Mouse (Mus musculus) cerebellum, adult 11 months (tissue): ENCODE results near the gene Ptprt.

Experiments
- DNase-seq: peaks from one replicate; pipeline ENCODE4 v3.0.0; 2022

Gene Ptprt

DNA sequence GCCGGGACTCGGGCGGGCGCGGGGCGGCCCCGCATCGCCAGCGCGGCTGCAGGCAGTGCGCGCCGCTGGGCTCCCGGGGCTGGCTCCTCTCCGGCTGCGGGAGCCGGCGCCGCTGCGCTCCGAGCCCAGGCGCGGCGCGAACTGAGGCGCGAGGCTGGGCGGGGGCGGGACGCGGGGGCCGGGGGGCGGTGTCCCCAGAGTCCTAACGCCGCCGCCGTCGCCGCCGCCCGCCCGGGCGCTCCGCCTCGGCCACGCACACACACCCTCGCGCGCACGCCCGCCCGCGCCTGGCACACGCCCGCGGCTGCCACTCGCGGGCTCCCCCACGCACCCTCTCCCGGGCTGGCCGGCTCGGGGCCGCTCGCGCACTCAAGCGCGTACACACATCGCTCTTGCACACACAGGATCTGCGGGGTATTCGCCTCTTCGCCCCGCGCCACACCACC, at the start of gene Ptprt:
Gene Ptprt (minus strand): TSS at position 207 of the 446 bp plus-strand sequence.
- DNase-seq, result peak; percentile 35

DNA sequence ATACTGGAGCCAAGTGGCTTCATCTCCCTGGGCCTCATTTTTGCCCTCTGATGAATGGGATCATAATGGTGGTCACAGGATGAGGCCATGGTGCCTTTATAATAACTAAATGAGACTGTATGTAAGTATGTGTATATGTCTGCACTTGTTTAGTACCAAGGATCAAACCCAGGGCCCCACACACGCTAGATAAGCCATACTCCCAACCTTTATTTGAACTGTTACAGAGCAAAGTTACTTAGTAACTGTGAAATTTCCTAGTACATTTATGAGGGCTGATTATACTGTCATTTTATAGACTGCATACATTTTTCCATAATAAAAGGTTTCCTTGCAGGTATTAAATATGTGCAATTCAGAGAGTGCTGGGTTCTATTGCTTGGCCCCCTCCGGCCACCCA, 49.5 kb upstream of the Ptprt start:
- no peak for DNase-seq

DNA sequence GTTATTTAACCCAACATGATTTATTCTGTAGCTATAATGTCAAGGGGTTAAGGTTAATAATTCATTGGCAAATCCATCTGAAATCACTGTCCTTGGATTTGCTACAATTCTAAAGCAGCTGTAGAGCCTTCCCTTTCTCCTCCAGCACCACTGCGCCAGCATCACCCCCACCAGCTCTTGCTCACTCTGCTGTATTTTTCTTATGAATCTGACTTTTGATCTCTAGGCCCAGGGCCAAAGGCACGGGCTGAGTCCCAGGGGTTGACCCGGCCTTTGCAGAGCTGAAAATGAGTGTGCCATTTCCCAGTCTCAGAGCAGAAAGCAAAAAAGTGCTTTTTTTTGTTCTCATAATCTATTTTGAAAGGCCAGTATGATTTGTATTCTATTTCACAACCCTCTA, 38.7 kb upstream of the Ptprt start:
- DNase-seq, result no peak

DNA sequence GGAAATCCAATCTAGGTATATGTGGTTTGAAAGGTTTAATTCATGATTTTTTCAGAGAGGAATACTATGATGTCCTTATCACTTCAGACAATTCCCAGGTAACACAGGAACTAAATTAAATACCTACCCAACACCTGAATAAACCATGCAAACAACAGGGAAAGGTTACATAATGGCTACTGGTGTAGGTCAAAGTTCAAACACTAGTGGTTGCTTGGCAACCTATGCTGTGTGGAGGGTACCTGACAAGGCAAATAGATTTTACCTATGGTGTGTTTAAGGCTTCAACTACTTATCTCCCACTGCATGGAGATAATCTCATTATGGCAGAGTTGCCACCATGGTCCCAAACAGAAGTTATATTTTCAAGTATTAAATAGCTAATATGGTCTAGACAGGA, 38.1 kb upstream of the Ptprt start:
- no peak for DNase-seq

DNA sequence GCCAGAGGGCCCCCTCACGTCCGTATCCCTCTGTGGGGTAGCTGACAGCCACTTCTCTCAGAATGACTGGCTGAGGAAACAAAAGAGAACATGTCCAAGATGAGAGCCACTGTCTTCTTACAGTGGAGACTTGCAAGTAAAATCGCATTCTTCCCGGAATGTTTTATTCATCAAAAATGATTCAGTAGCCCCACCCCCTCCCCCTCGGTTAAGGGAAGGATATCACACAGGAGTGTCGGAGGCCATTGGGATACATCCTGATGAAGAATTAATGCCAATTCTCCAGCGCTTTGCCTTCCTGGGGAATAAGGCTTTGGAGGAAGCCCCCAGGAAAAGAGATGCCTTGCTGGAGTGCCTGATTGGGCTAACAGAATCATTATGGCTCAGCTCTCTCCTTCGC, 37.1 kb upstream of the Ptprt start:
- DNase-seq, result no peak

DNA sequence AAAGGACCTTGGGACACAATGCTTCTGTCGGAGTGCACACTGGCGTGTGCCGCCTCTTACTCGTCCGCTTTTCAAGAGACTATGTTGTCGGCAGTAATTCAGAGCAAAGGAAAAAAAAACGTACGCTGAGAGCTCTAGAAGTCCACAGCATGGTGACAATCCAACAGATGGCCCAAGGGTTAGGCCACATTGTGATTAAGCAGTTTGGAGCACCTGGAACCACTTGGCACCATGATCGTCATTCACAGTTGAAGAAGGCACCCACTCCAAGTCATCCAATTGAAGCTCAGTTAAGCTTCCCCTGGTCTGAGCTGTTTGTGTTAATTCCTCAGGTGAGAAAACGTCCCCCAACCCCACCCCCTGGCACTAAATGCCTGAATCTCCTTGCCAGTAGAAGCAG, 36.2 kb upstream of the Ptprt start:
- no peak for DNase-seq

DNA sequence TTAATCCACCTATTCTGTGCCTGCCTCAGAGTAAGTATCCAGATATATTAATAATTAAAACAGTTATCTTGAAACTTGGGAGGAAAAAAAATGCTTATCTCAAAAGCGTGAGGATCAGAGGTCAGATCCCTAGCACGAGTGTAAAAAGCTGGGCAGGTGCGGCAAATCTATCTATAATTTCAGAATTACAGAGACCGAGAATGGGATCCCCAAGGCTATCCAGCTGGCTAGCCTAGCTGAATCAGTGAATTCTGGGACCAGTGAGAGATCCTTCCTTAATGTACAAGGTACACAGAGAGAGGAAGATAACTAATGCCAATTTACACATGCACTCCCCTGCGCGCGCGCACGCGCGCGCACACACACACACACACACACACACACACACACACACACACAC, 31.2 kb upstream of the Ptprt start:
- DNase-seq, result no peak

DNA sequence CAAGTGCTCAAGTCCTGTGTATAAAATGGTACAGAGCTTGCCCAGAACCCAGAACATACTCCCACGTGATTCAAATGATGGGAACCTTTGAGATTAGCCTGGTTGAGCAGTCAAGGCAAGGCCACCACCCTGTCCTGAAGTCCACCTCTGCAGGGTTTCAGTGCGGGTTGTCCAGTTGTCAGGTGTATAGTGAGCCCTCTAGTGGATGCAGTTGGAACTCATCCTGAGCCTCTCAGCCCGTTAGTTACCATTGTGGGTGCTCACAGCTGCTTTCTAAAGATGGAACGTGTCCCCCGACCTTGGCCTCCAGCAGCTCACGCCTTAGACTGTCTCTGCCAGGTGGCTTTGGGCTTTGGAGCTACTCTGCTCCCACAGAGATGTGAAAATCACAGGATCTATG, 21.7 kb upstream of the Ptprt start:
- peak; percentile 29 for DNase-seq

DNA sequence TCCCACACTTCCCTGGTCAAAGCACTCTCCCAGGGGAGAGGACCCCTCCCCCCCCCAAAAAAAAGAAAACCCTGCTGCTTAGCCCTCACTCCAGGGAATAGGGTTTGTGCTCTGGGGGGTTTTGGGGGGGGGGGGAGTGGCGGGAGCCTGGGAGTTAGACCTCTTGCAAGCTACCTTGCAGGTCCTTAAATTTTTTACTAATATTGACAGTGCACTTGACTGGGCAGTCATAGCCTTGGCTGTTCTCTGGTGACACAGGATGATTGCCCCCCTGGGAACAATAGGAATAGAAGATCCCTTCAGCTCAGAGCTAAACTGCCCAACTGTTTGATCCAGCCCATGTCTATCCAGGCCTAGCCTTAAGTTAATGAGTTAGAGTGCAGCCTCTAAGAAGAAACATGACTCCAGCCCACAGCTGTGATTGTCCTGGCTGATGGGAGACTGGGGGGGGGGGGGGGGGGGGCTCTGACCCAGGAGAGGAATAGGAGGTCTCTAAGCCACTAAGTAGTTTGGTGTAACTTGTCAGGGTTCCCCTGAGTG, 1.6 kb upstream of the Ptprt start:
- DNase-seq, result no peak

DNA sequence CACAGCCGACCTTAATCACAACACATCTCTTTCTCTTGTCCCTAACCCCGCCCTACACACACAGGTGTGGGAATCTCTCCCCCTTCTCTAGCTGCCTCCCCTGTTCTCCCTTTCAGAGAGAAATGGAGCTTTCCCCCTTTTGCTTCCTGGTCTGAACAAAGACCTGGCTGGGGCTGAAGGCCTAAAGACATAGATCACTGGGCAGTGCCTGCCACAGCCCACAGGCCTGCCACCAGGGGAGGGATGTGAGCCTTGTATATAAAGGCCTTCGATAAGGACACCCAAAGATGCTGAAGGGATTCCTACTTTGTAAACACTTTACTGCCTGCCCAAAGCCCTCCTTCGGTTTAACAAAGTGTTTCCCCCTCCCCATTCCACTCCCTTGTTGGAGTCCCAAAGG, 786 bp upstream of the Ptprt start:
- no peak for DNase-seq

DNA sequence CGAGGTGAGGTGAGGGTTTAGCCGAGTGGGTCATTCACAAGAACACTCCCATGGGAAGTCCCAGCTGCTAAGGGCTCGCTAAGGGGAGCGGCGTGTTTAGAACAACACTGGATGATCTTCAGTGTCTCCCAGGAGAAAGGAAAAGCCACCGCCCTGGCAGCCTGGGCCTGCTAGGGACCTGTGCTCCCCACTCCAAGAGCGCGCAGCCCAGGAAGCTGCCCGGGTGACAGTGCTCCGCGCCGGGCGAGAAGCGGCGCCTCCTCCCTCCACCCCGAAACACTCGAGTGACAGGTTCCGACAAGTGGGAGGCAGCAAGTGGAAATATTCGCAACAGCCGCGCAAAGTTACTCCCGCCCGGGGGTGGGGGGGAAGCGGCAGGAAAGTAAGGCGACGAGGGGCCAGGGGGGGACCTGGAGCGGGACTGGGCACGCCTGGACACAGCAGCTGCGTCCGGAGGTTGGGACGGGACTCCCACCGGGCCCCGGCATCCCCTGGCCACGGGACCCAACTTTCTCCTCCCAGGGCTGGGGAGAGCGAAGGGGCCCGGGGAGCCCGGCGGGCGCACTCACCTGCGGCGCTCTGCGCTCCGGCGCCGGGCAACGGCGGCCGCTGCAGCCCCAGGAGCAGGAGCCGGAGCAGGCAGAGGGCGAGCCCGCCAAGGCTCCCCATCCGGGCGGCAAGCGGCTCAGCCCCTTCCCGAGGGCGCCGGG, 561 bp downstream of the Ptprt start:
- no peak for DNase-seq

DNA sequence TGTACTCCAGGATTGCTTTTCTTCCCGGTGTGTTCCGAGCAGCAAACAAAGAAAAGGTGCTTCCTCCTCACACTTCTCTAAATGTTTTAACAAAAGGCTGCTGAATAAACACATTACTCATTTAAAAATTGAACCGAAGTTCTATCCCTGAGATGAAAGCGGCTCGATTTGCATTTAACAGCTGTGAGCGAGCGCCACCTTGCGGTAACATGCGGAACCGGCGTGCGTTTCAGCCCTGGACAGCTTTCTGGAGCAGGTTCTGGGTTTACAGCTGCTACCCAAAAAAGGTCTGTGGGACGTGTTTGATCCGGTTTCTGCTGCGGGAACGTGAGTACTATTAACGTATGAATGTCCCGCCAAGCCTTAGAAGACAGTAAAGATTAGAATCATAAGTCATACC, 1.9 kb downstream of the Ptprt start:
- peak; percentile 81 for DNase-seq

DNA sequence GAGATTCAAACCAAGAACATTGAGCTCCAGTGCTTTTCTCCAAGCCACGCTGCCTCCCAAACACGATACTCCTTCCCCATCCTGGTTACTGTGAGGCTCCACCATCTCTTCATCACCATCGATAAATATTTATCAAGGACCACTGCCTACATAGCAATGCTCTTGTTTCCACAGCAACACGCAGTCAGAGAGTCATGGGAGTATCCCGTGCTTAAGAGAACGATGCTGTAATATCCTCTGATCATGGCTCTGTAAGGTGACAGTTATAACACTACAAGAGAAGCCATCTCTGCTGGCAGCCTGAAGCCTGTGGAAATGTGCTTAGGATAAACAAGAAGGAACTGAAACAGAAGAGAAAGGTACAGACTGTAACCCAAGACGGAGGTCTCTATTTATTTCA, 3.4 kb downstream of the Ptprt start:
- no peak for DNase-seq

DNA sequence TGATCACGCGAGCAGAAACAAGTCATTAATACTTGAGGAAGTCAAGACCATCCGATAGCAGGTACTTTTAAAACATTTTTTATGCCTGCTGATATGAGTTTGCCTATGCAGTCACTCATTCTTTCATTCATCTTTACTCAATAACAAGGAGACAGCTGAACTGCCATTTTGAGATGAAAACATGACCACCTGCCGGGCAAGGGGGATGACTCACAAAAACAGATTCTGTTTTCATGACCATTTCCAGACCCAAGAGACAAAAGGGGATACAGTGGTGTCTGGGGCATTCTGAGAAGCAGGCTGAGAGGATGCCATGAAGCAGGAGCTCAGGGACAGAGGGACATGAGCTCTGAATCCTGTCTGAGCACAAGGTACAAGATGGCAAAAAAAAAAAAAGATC, 6.5 kb downstream of the Ptprt start:
- DNase-seq, result no peak

DNA sequence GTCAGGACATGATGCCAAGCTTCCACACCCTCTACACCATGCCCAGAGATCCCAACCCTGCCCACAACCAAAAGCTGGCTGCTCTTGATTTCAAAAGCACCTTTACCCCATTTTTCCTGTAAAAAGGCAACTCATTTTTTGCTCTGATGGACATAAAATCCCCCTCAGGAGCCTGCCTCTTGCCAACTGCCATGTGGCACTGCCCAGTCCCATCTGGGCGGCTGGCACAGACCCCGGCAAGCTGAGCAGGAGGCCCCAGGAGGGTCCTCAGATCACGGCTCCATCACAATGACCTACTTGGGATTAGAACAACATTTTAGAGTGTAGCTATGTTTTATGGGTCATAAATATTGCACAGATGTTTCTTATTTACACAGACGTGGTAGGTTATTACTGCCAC, 22.3 kb downstream of the Ptprt start:
- DNase-seq, result peak; percentile 86

DNA sequence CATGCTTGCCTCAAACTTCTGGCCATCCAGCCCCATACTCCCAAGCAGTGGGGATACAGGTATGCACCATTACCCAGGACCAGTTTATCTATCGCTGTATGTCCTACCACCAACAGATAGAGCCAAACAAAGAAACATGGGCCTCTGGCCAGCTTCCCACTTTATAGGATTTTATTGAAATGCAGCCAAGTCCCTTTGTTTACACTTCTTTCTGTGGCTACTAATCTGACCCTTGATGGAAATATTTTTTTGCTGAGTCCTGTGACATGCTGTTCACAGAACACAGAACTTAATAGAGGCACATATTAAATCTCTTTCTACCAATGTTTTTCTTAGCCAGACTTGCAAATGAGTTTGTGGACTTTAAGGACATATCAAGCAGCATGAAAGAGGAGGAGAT, 23.4 kb downstream of the Ptprt start:
- no peak for DNase-seq

DNA sequence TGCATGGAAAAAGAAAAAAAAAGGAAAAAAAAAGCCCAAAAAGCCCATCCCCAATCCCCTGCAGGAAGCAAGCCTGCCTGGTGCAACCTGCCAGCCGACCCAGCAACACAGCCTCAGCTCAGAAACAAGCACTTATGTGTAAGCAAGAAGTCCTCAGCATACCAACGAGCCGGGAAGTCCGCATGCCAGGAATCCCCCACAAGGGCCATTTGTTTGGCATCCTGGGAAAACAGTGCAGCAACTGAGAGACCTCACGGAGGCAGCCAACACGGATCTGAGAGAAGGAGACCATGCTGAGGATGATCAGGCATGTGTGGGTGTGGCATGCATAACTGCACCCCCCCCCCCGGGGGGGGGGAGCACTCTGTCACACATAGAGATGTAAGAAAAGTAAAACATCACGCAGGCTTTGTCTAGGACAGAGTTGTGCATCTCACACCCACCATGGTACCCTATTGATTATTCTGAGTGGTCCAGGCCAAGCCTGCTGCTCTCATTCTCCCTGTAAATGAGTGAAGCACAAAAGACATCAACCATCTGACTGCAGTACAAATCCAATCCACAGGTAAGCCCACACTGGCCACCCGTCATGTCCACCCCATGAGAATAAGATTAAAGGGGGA, 24.4 kb downstream of the Ptprt start:
- DNase-seq, result no peak

DNA sequence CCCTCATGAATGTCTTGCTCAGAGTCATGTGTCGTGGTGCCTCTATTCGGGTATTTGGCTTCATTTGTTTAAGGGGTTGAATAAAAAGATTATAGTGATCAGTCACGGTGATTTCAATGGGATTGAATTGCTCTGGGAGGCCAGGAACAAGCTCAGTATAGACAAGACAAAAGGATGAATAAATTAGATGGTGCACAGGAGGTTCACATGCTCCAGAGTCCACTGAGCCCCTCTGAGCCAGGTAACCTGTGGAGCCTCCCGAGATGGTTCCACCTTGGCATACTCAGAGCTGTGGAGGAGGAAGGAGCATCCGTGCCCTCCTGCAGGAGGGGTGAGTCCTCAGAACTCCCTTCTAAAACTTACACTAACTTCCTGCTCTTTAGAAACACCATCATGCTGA, 26.0 kb downstream of the Ptprt start:
- no peak for DNase-seq

DNA sequence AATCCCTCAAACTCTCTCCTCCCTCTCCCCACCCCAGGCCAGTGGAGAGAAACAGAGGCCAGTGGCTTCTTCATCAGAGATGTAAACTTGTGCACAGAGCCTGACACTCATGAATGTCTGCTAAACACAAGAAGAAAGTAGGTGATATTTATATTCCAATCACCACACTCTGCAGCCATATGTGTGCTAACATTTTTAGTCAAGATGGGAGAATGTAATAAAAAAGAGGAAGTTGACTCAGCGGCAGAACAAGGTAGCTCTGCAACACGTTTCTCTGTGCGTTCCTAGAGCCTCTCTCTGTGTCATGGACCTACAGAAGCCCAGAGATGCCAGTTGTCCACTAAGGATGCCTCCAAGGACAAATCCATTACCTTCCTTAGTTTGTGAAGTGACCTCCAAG, 34.9 kb downstream of the Ptprt start:
- DNase-seq, result no peak

DNA sequence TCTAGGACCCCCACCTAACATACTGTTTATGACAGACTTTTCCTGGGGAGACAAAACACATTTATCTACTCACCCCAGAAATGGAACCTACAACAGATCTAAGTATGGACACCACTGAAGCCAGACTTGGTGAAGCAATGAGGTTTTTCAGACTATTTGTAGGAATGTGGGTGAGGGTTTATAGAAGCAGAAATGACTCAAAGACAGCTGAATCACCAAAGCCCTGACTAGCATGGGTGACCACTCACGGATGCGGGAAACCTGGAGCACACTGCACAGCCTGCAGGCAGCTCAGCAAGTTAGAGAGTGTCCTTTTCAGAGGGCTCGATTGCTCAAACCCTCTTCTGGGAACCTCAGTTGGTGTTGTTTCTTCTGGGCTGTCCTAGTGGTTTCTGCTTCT, 36.2 kb downstream of the Ptprt start:
- no peak for DNase-seq

DNA sequence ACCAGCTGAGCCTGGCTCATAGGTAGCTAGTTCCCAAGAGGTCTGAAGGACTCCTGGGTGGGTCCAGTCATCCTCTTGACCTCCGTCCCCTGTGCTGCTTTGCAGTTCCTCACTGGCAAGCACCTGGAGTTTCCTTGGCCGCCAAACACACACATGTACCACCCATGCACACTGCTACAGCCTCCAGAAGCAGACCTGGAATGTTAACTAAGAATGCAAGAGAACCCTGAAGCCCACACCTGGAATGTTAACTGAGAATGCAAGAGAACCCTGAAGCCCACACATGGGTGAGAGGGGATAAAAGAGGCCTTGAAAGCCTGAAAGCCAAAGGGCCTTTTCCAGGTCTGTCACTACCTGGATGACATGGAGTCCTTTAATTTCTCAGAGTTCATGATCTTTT, 46.7 kb downstream of the Ptprt start:
- no peak for DNase-seq

DNA sequence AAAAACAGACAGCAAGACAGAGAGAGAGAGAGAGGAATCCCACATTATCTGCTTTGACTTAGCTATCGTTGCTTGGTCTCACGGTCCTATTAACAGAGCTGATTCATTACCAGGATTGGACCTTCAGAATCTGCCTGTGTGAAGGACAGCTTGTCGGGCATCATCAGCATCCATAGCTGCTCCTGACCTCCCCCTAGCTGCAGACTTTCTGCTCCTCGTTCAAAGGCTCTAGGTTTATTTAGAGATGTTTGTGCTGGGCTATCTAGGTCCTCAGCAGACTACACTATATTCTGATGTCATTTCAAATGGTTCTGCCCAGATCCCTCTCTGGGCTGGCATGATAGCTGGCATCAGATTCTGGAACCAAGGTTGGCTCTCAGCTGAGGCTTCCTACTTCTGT, 47.5 kb downstream of the Ptprt start:
- no peak for DNase-seq

DNA sequence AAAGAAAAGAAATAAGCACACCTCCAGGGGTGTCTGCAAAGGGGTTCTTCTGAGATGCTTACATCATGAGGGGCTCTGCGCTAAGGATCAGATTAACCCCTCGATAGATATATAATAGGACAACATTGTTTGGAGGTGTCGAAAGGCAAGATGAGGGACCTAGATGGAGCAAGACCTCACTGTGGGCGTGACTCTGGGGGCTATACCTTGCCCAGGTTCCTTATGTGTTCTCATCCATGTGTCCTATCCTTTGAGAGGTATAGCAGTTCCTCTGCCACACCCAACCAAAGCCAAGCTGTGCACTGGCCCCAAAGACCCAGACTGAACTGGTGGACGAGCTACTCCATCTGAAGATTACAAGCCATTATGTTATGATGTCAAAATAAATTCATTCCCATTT, 58.2 kb downstream of the Ptprt start:
- no peak for DNase-seq

DNA sequence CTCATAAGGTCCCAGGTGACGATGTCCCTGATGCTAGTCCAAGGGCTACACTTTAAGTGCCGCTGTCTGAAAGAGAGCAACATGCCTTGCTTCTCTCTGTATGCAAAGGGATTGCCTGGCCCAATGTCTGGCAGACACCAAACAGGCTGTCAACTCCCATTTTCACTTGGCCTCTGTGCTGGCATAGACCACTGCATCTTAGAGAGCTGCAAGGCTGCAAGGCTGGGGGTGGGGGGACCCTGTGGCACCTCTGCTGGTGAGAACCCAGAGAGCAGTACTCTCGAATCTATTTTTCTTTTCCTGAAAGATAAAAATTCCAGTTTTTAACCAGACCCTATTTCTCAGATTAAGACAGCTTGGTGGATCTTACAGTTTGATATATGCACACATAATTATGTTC, 69.6 kb downstream of the Ptprt start:
- no peak for DNase-seq

DNA sequence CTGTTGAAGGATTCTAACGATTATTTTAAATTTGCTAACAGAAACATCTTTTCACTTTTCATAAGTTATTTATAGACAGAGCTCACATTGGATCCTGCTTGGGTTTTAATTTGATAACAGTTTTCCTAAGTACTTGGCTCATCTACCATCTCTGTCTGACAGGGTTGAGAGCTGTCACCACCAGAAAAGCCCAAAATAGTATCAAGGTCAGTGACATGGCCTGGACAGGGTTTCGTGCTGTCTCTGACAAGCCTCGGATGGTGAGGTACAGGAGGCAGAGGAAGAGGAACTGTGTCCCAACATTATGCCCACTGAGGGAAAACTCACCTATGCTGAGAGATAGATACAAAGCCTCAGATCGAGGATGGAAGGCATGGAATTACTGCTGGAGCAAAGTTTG, 79.3 kb downstream of the Ptprt start:
- DNase-seq, result no peak
